ENCODE assay signal across 9 mouse cellular contexts in the genomic region with DNA sequence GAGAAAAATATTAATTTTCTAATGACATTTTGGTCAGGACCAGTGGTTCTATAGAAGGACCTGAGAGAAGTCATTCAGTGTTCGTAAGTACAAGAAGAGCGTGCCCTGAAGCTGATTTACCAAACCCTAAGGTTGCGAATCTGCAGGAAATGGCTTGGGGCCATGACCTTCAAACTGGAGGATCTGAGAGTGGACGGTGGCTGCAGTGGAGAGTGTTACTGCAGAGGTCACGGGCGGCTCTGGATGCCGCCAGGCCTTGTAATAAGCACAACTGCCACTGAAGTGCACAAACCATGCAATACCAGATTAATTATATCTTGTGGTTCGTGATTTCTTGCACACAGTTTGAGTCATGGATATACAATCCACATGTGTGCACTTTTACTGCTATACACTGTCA. TPM values are rescaled to one million over a fixed set of nuclear protein-coding genes. Genes with fewer than 3 reads are reported as not detected.
A peak's percentile ranks its signal among the peaks of the same experiment; 100 is the strongest.
DNase-seq lines count a peak whose midpoint lies in the region; ATAC-seq lines count a peak whose summit lies in the region.
"Had no signal": no experiment of that assay in that cellular context is flagged by ENCODE, and none has a peak within 500 bp of the region (broad histone marks: within the 10 kb centered on the region; RNA-seq: fewer than 3 reads in every experiment).

No protein-coding gene starts in this region.

- no peak overlapping the region for H3K27ac ChIP-seq in kidney, embryonic 15.5 days
- peak overlapping the region; percentile 53 for H3K27ac ChIP-seq in macrophage

- DNase-seq in kidney, adult 18-20 months: peak; percentile 27
- peak; percentile 81 for DNase-seq in adrenal gland, postnatal 10 days
- peak; percentile 34 to 68 for DNase-seq in heart, postnatal 14 days
- DNase-seq in urinary bladder, adult 18-20 months (ENCODE audit: low spot score in 2 of 2): no peak
- no peak for DNase-seq in MN1 (ENCODE audit: low spot score)
- no peak for DNase-seq in left cerebral cortex, adult 8-10 months (ENCODE audit: low spot score in 2 of 2)

- peaks cover 28% of the 10 kb centered on the region for H3K36me3 ChIP-seq in kidney, embryonic 15.5 days
- H3K36me3 ChIP-seq in macrophage (ENCODE audit: inconsistent target): no peaks in the 10 kb centered on the region

- intact Hi-C loops in heart, postnatal 14 days (cut with DNase I): no loop called here

- H3K79me2 ChIP-seq in macrophage (ENCODE audit: inconsistent target): peaks cover 30% of the 10 kb centered on the region

- no peak overlapping the region for H3K4me3 ChIP-seq in kidney, embryonic 15.5 days (replicated peaks)
- H3K4me3 ChIP-seq in macrophage (ENCODE audit: inconsistent target): no peak overlapping the region

- no peaks in the 10 kb centered on the region for H3K9me3 ChIP-seq in kidney, embryonic 15.5 days (replicated peaks)

- H3K27me3 ChIP-seq in kidney, embryonic 15.5 days: no peaks in the 10 kb centered on the region

- H3K9ac ChIP-seq in kidney, embryonic 15.5 days: no peak overlapping the region

- no peak for ATAC-seq in kidney, embryonic 15.5 days (replicated peaks; ENCODE audit: low FRiP score)
- ATAC-seq: intestine, postnatal 0 days had no signal

- no peaks in the 10 kb centered on the region for H3K4me1 ChIP-seq in kidney, embryonic 15.5 days

- WGBS in kidney, embryonic 15.5 days: 55% methylated on average over 8 of the region's 8 CpGs
- 11% methylated on average over 8 of the region's 8 CpGs for WGBS in macrophage (ENCODE audit: missing documents)

- H3K4me2 ChIP-seq in kidney, embryonic 15.5 days: no peak overlapping the region

RNA-seq across cellular contexts. Expression of a gene that starts 31.8 kb away (rescaled TPM):
- 4.3 and 5.2 TPM in 2 replicates for polyA plus RNA-seq in kidney, embryonic 15.5 days (2015; fragmentation: Nextera tagmentation; extraction: Ambion mirVana)
- total RNA-seq in adrenal gland, postnatal 10 days (2021): 10 to 100 TPM; 18.7 to 27.8 TPM
- total RNA-seq in heart, postnatal 14 days (2021): 10 to 100 TPM; 25.1 to 27.6 TPM
- 100 to 1,000 TPM in 18 of 26 experiments, 10 to 100 TPM in 8; 55.0 to 286 (median 140) TPM for total RNA-seq in macrophage (2018; cell fraction: chromatin; rRNA removed)
- total RNA-seq in macrophage (2018; cell fraction: cytosol; rRNA removed): 10 to 100 TPM in 20 of 26 experiments, 1 to 10 TPM in 6; 6.3 to 19.1 (median 13.2) TPM
- 100 to 1,000 TPM in 1 of 26 experiments, 10 to 100 TPM in 25; 21.5 to 102 (median 54.2) TPM for total RNA-seq in macrophage (2018; cell fraction: nucleus; rRNA removed)
- polyA plus RNA-seq in macrophage (2018): 5.9 to 7.2 TPM (median 7.2 TPM) in 3 replicates
- 100 to 1,000 TPM; 142 to 182 (median 164) TPM for total RNA-seq in left cerebral cortex, adult 8-10 months (2022)

RNA-seq across cellular contexts. Expression of a gene that starts 47.5 kb away (rescaled TPM):
- 639 and 659 TPM in 2 replicates for polyA plus RNA-seq in kidney, embryonic 15.5 days (2015; fragmentation: Nextera tagmentation; extraction: Ambion mirVana)
- 1,000 to 10,000 TPM; 1,004 to 1,027 TPM for total RNA-seq in adrenal gland, postnatal 10 days (2021)
- total RNA-seq in heart, postnatal 14 days (2021): 100 to 1,000 TPM; 556 to 621 TPM
- total RNA-seq in macrophage (2018; cell fraction: chromatin; rRNA removed): 100 to 1,000 TPM in 22 of 26 experiments, 10 to 100 TPM in 4; 88.4 to 255 (median 152) TPM
- 100 to 1,000 TPM; 365 to 907 (median 487) TPM for total RNA-seq in macrophage (2018; cell fraction: cytosol; rRNA removed)
- total RNA-seq in macrophage (2018; cell fraction: nucleus; rRNA removed): 100 to 1,000 TPM in 24 of 26 experiments, 10 to 100 TPM in 2; 96.1 to 285 (median 151) TPM
- 531 to 859 TPM (median 846 TPM) in 3 replicates for polyA plus RNA-seq in macrophage (2018)
- 100 to 1,000 TPM; 495 to 632 (median 565) TPM for total RNA-seq in left cerebral cortex, adult 8-10 months (2022)

Comparison
In these comparisons a context has a peak if more than half of its experiments do, and no peak if none do; other contexts are left out.
1. DNase-seq: peak in kidney, adult 18-20 months (single experiment), adrenal gland, postnatal 10 days (single experiment) and heart, postnatal 14 days (2 of 2); none in urinary bladder, adult 18-20 months (0 of 2), MN1 (single experiment) and left cerebral cortex, adult 8-10 months (0 of 2).
2. RNA of a gene that starts 31.8 kb away (total RNA-seq): 142 to 182 TPM in left cerebral cortex, adult 8-10 months; 18.7 to 27.8 TPM in adrenal gland, postnatal 10 days and 25.1 to 27.6 TPM in heart, postnatal 14 days; every median in the first group is over 4 times any median in the second.